Mouse (Mus musculus): ENCODE data around the gene Gm10644. TPM values are rescaled to one million over a fixed set of nuclear protein-coding genes. Genes with fewer than 3 reads are reported as not detected.

Gene Gm10644
- 0.76 and 0.93 TPM in 2 replicates for polyA plus RNA-seq (2015; fragmentation: Nextera tagmentation; extraction: Ambion mirVana)

GRCm38 (mm10) chr8:83955106-83955957, at the start of gene Gm10644, which contains the start of gene Asf1b:
Gm10644 (minus strand) TSS chr8:83955205.
Asf1b (plus strand) TSS chr8:83955507.
- peak within 1 kb of the TSS; percentile 69 for H3K9ac ChIP-seq
- WGBS: under 1% methylated on average over 75 of the region's 75 CpGs
- H3K4me2 ChIP-seq: peak within 1 kb of the TSS; percentile 94
- ATAC-seq (replicated peaks; ENCODE audit: insufficient number of reproducible peaks, insufficient read depth, low FRiP score, low read depth): peak; percentile 100
- peak within 1 kb of the TSS; percentile 77 for H3K4me3 ChIP-seq
- H3K9me3 ChIP-seq (replicated peaks): no peaks in the 10 kb centered on the region
- H3K36me3 ChIP-seq: no peaks in the 10 kb centered on the region
- peak within 1 kb of the TSS; percentile 63 for H3K27ac ChIP-seq
- H3K4me1 ChIP-seq (replicated peaks): peaks cover 21% of the 10 kb centered on the region
- H3K27me3 ChIP-seq: no peaks in the 10 kb centered on the region

GRCm38 (mm10) chr8:84004533-84005201, 49.7 kb upstream of the Gm10644 start:
- peak; percentile 86 for ATAC-seq (replicated peaks; ENCODE audit: insufficient number of reproducible peaks, insufficient read depth, low FRiP score, low read depth)
- WGBS: under 1% methylated on average over 30 of the region's 30 CpGs

DNA sequence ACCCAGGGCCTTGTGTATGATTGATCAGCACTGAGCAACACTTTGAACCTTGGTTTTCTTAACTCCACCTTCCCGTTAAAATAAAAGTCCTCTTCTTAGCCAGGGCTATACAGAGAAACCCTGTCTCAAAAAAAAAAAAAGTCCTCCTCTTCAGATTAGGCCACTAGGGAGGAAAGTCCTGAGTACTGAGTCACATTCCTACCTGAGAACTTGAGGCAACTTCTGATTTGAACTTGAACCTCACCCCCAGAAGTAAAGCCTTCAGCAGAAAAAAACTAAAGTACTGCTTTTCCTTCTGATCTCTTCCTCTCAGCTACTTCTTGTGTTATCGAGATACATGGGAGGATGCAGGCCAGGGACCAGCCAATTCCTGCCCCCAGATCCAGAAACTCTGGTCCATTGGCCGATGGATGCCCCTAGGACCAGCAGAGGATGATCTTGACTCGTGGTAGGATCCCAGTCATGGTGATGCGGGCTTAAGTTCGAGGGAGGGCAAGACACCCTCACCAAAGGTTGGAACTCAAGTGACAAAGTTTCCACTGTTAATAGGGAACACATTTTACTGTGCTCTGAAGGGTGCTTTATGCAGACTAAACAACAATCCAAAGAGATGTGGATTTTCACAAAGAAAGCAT, 48.7 kb upstream of the Gm10644 start:
- WGBS: 68% methylated on average over 6 of the region's 6 CpGs
- Histone ChIP-seq H3K27ac (no peak overlapping the region), H3K4me3 (peak overlapping the region; percentile 77), H3K27me3 (no peaks in the 10 kb centered on the region), H3K36me3 (no peaks in the 10 kb centered on the region; the same call in none of the 2 replicates), H3K4me2 (peak overlapping the region; percentile 93), H3K4me1 (replicated peaks) (peaks cover 43% of the 10 kb centered on the region), H3K9ac (peak overlapping the region; percentile 80; the same call in 1 of the 2 replicates), H3K9me3 (replicated peaks) (no peaks in the 10 kb centered on the region)
- no peak for ATAC-seq (replicated peaks; ENCODE audit: insufficient number of reproducible peaks, insufficient read depth, low FRiP score, low read depth)

More at GRCm38 (mm10) chr8:84004533-84005201, 49.7 kb upstream of the Gm10644 start:
- peak overlapping the region; percentile 80 for H3K9ac ChIP-seq
- no peaks in the 10 kb centered on the region for H3K27me3 ChIP-seq
- H3K27ac ChIP-seq: peak overlapping the region; percentile 80
- peak overlapping the region; percentile 77 for H3K4me3 ChIP-seq
- no peaks in the 10 kb centered on the region for H3K9me3 ChIP-seq (replicated peaks)
- peak overlapping the region; percentile 93 for H3K4me2 ChIP-seq
- H3K4me1 ChIP-seq (replicated peaks): peaks cover 35% of the 10 kb centered on the region
- no peaks in the 10 kb centered on the region; the same call in none of the 2 replicates for H3K36me3 ChIP-seq

DNA sequence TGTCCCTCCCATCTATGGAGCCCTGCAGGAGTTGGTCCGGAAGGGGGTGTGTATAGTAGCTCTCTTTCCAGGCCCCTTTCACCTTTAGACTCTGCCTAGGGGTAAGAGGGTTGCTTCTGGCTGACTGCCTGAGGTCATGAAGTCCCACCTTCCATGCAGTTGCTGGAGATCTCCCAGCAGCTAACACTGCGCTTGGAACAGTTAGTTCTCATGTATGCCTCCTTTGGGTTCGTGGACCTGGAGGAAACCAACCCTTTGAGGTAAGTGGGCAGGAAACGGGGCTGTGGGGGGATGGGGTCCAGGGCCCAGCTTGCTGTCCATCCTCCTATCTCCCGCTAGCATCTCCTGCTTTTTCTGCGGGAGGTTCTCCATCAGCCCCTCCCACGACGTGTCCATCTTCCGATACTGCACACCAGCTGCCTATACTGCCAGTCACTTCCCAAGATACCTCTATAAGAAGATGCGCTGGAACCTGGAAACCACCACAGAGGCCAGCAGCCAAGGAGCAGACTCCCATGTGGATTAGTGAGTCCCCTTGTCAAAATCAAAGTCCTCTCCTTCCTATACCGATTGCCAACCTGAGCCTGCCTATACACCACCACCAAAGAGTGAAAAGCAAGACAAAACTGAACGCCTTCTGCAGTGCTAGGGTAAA, 48.1 kb upstream of the Gm10644 start:
- no peaks in the 10 kb centered on the region; the same call in none of the 2 replicates for H3K36me3 ChIP-seq
- WGBS: 69% methylated on average over 12 of the region's 12 CpGs
- no peak for ATAC-seq (replicated peaks; ENCODE audit: insufficient number of reproducible peaks, insufficient read depth, low FRiP score, low read depth)

GRCm38 (mm10) chr8:84001281-84002000, 46.4 kb upstream of the Gm10644 start, which contains the start of gene 1700067K01Rik:
1700067K01Rik (plus strand) TSS chr8:84001502.
- 45% methylated on average over 61 of the region's 61 CpGs for WGBS
- H3K4me1 ChIP-seq (replicated peaks): peaks cover 49% of the 10 kb centered on the region
- no peak for ATAC-seq (replicated peaks; ENCODE audit: insufficient number of reproducible peaks, insufficient read depth, low FRiP score, low read depth)
- H3K4me2 ChIP-seq: peak within 1 kb of the TSS; percentile 14
- H3K27ac ChIP-seq: no peak within 1 kb of the TSS
- peak within 1 kb of the TSS; percentile 6; the same call in 1 of the 2 replicates for H3K4me3 ChIP-seq
- H3K27me3 ChIP-seq: no peaks in the 10 kb centered on the region
- no peaks in the 10 kb centered on the region for H3K9me3 ChIP-seq (replicated peaks)
- no peaks in the 10 kb centered on the region; the same call in none of the 2 replicates for H3K36me3 ChIP-seq
- H3K9ac ChIP-seq: no peak within 1 kb of the TSS

More for the DNA sequence above, 48.1 kb upstream of the Gm10644 start:
- Histone ChIP-seq H3K9me3 (replicated peaks) (no peaks in the 10 kb centered on the region), H3K4me3 (no peak overlapping the region), H3K4me1 (replicated peaks) (peaks cover 47% of the 10 kb centered on the region), H3K4me2 (no peak overlapping the region), H3K27me3 (no peaks in the 10 kb centered on the region), H3K9ac (no peak overlapping the region), H3K27ac (no peak overlapping the region)

DNA sequence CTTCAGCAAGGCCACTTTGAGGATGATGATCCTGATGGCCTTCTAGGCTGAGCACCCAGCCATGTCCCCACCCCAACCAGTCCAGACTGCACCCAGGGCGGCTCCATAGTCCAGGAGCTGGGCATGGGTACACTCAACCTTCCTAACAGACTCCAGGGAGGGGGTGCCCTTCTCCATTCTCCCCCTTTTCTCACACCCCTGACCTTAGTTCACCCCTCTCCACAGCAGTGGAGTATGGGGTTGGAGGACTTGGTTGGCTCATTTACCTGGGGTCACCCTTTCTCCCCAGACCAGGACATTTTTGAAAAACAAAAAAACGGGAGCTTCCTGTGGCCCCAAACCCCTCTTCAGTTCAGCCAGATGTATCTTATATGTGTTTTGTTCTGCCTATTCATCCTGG, 44.8 kb upstream of the Gm10644 start:
- no peak for ATAC-seq (replicated peaks; ENCODE audit: insufficient number of reproducible peaks, insufficient read depth, low FRiP score, low read depth)
- Histone ChIP-seq H3K4me3 (no peak overlapping the region), H3K9me3 (replicated peaks) (no peaks in the 10 kb centered on the region), H3K36me3 (peaks cover 4% of the 10 kb centered on the region), H3K4me1 (replicated peaks) (peaks cover 52% of the 10 kb centered on the region), H3K27me3 (no peaks in the 10 kb centered on the region), H3K4me2 (no peak overlapping the region), H3K9ac (no peak overlapping the region), H3K27ac (no peak overlapping the region)
- 90% methylated on average over 2 of the region's 2 CpGs for WGBS

- H3K27ac ChIP-seq: peak overlapping the region; percentile 87; the same call in 1 of the 2 replicates
- peaks cover 10% of the 10 kb centered on the region for H3K36me3 ChIP-seq
- H3K4me1 ChIP-seq (replicated peaks): peaks cover 49% of the 10 kb centered on the region
- H3K4me2 ChIP-seq: peak overlapping the region; percentile 88
- no peaks in the 10 kb centered on the region for H3K9me3 ChIP-seq (replicated peaks)
- WGBS: 64% methylated on average over 16 of the region's 16 CpGs
- no peaks in the 10 kb centered on the region for H3K27me3 ChIP-seq
- H3K9ac ChIP-seq: peak overlapping the region; percentile 76
- peak overlapping the region; percentile 85 for H3K4me3 ChIP-seq
- no peak for ATAC-seq (replicated peaks; ENCODE audit: insufficient number of reproducible peaks, insufficient read depth, low FRiP score, low read depth)
Measured at GRCm38 (mm10) chr8:83999057-83999705, 44.2 kb upstream of the Gm10644 start.

DNA sequence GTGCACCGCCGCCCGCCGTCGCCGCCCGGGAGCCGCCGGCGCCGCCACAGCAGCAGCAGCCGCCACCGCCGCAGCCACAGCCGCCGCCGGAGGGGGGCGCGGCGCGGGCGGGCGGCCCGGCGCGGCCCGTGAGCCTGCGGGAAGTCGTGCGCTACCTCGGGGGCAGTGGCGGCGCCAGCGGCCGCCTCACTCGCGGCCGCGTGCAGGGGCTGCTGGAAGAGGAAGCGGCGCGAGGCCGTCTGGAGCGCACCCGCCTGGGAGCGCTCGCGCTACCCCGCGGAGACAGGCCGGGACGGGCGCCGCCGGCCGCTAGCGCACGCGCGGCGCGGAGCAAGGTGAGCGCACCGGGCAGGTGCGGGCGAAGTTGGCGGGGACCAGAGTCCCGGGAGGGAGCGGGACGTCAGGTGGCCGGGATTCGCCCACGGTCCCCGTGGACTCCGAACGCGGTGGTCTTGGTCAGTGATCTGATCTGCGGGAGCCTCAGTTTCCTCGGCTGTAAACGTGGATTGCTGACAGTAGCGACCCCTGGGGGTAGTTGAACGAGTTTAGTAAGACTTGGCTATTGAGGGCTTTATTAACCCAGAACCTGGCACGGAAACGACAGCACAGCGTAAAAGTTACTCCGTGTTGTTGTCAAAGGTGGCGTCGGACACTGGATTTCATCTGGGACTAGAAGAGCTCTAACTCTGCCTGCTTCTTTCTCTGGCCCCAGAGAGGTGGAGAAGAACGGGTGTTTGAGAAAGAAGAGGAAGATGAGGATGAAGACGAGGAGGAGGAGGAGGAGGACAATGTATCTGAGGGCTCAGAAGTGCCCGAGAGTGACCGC, 43.4 kb upstream of the Gm10644 start:
- H3K4me2 ChIP-seq: peak overlapping the region; percentile 88
- H3K9me3 ChIP-seq (replicated peaks): no peaks in the 10 kb centered on the region
- peaks cover 15% of the 10 kb centered on the region for H3K36me3 ChIP-seq
- no peak; the same call in 1 of the 2 replicates for ATAC-seq (replicated peaks; ENCODE audit: insufficient number of reproducible peaks, insufficient read depth, low FRiP score, low read depth)
- 1% methylated on average over 78 of the region's 92 CpGs for WGBS
- peak overlapping the region; percentile 85 for H3K4me3 ChIP-seq
- peak overlapping the region; percentile 87 for H3K27ac ChIP-seq
- peaks cover 42% of the 10 kb centered on the region for H3K4me1 ChIP-seq (replicated peaks)
- peak overlapping the region; percentile 76 for H3K9ac ChIP-seq
- H3K27me3 ChIP-seq: no peaks in the 10 kb centered on the region

- H3K9ac ChIP-seq: peak within 1 kb of the TSS; percentile 89
- peaks cover 34% of the 10 kb centered on the region for H3K4me1 ChIP-seq (replicated peaks)
- ATAC-seq (replicated peaks; ENCODE audit: insufficient number of reproducible peaks, insufficient read depth, low FRiP score, low read depth): 0 out of 2 replicates have a peak, but pooled peaks have one; percentile 15
- H3K36me3 ChIP-seq: peaks cover 17% of the 10 kb centered on the region
- no peaks in the 10 kb centered on the region for H3K9me3 ChIP-seq (replicated peaks)
- peak within 1 kb of the TSS; percentile 85 for H3K4me3 ChIP-seq
- H3K27me3 ChIP-seq: no peaks in the 10 kb centered on the region
- peak within 1 kb of the TSS; percentile 93 for H3K27ac ChIP-seq
- 1% methylated on average over 32 of the region's 112 CpGs for WGBS
- peak within 1 kb of the TSS; percentile 88 for H3K4me2 ChIP-seq
Measured at GRCm38 (mm10) chr8:83997511-83998141, 42.6 kb upstream of the Gm10644 start, which contains the start of gene Samd1. Samd1 (plus strand) TSS chr8:83997672.
